Mouse (Mus musculus): ENCODE data around the gene Anks1. TPM values are rescaled to one million over a fixed set of nuclear protein-coding genes. Genes with fewer than 3 reads are reported as not detected.

The Anks1 gene
- total RNA-seq, 1 experiment, result 20.9 TPM

DNA sequence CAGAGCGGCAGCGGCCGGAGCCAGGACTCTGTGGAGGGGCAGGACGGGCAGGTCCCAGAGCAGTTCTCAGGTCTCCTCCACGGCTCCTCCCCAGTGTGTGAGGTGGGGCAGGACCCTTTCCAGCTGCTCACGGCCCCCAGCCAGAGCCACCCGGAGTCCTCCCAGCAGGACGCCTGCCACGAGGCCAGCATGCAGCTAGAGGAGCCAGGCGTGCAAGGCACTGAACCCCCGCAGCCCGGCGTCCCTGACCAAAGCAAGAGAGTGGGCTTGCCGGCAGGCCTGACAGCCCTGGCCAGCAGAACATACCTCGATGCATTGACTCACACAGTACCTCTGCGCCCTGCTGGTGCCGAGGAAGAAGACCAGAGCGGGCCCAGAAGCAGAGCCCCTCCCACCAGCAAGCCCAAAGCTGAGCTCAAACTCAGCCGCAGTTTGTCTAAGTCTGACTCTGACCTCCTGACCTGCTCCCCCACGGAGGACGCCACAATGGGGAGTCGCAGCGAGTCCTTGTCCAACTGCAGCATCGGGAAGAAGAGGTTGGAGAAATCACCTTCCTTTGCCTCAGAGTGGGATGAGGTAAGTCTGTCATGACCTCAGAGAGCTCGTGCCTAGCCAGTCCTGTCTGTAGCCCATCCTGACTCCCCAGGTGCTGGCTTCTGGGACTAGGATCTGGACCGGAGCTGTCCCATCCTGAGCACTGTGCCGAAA is 98.9 kb downstream of the Anks1 start:
- Histone ChIP-seq H3K36me3 (ENCODE audit: control insufficient read depth, insufficient read depth, low read length, poor library complexity, severe bottlenecking) (peaks cover 3% of the 10 kb centered on the region; the same call in 1 of the 2 replicates), H3K9ac (ENCODE audit: insufficient read depth, low read depth, low read length, poor library complexity, severe bottlenecking) (no peak overlapping the region), H3K27ac (ENCODE audit: insufficient read depth, low read depth, low read length, poor library complexity, severe bottlenecking) (no peak overlapping the region), H3K4me1 (ENCODE audit: control insufficient read depth in 2 of 2, insufficient read depth in 2 of 2, low read length in 2 of 2, poor library complexity in 1 of 2) (peaks cover 9 to 15% of the 10 kb centered on the region in 2 experiments), H3K9me3 (ENCODE audit: control insufficient read depth, insufficient read depth, low read depth, low read length) (no peaks in the 10 kb centered on the region), H3K4me3 (ENCODE audit: insufficient read depth in 1 of 2, low read depth in 1 of 2, low read length in 2 of 2, poor library complexity in 1 of 2, severe bottlenecking in 1 of 2) (peak overlapping the region; percentile 4 to 27; a peak in 2 of 4 replicates)
- DNase-seq (ENCODE audit: low read depth, low spot score), result no peak
- in situ Hi-C loops (cut with MboI; ENCODE audit: low sequenced_read_pairs in 2 of 2, unreplicated experiment in 2 of 2), result no loop called here
- TF ChIP-seq ZNF384 (IDR thresholded peaks at IDR 0.05; ENCODE audit: low read depth, low read length), result no peak
- no peak for TF ChIP-seq HCFC1 (IDR thresholded peaks at IDR 0.05; ENCODE audit: borderline replicate concordance, insufficient read depth, low read length)
- TF ChIP-seq MAFK (IDR thresholded peaks at IDR 0.05; ENCODE audit: insufficient read depth, low read depth, low read length), result no peak
- TF ChIP-seq ZC3H11A (IDR thresholded peaks at IDR 0.05; ENCODE audit: borderline replicate concordance, low read depth, low read length), result no peak
- TF ChIP-seq CHD2 (IDR thresholded peaks at IDR 0.05; ENCODE audit: low read depth, low read length), result no peak

DNA sequence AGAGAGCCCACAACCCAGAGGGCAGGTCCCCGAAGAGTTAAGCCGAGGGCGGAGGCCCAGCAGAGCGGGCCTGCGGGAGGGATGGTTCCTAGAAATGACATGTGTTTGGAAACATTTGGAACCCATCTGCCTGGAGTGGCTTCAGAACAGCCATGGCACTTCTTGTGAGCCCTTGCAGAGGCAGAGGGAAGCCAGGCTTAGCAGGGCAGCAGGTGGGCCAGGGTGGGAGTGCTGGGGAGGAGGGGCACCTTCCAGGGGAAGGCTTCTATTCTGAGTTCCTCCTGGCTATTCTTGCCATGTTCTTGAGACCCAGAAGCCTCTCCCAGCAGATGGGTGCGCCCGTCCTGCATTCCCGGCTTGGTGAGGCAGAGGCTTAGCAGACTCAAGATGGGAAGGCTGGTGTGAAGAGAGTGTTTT is 99.5 kb downstream of the Anks1 start:
- H3K36me3 ChIP-seq (ENCODE audit: control insufficient read depth, insufficient read depth, low read length, poor library complexity, severe bottlenecking), result peaks cover 3% of the 10 kb centered on the region; the same call in 1 of the 2 replicates
- in situ Hi-C loops (cut with MboI; ENCODE audit: low sequenced_read_pairs in 2 of 2, unreplicated experiment in 2 of 2), result no loop called here
- no peak overlapping the region for H3K27ac ChIP-seq (ENCODE audit: insufficient read depth, low read depth, low read length, poor library complexity, severe bottlenecking)
- H3K4me3 ChIP-seq (ENCODE audit: insufficient read depth in 1 of 2, low read depth in 1 of 2, low read length in 2 of 2, poor library complexity in 1 of 2, severe bottlenecking in 1 of 2), result peak overlapping the region in 1 of 2 experiments; percentile 27; a peak in 1 of 4 replicates
- H3K9me3 ChIP-seq (ENCODE audit: control insufficient read depth, insufficient read depth, low read depth, low read length), result no peaks in the 10 kb centered on the region
- H3K4me1 ChIP-seq (ENCODE audit: control insufficient read depth in 2 of 2, insufficient read depth in 2 of 2, low read length in 2 of 2, poor library complexity in 1 of 2), result peaks cover 12 to 17% of the 10 kb centered on the region in 2 experiments
- no peak for DNase-seq (ENCODE audit: low read depth, low spot score)
- H3K9ac ChIP-seq (ENCODE audit: insufficient read depth, low read depth, low read length, poor library complexity, severe bottlenecking), result no peak overlapping the region
- TF ChIP-seq ZC3H11A (IDR thresholded peaks at IDR 0.05; ENCODE audit: borderline replicate concordance, low read depth, low read length) (no peak), MAFK (IDR thresholded peaks at IDR 0.05; ENCODE audit: insufficient read depth, low read depth, low read length) (no peak), ZNF384 (IDR thresholded peaks at IDR 0.05; ENCODE audit: low read depth, low read length) (no peak), HCFC1 (IDR thresholded peaks at IDR 0.05; ENCODE audit: borderline replicate concordance, insufficient read depth, low read length) (no peak), CHD2 (IDR thresholded peaks at IDR 0.05; ENCODE audit: low read depth, low read length) (no peak)

DNA sequence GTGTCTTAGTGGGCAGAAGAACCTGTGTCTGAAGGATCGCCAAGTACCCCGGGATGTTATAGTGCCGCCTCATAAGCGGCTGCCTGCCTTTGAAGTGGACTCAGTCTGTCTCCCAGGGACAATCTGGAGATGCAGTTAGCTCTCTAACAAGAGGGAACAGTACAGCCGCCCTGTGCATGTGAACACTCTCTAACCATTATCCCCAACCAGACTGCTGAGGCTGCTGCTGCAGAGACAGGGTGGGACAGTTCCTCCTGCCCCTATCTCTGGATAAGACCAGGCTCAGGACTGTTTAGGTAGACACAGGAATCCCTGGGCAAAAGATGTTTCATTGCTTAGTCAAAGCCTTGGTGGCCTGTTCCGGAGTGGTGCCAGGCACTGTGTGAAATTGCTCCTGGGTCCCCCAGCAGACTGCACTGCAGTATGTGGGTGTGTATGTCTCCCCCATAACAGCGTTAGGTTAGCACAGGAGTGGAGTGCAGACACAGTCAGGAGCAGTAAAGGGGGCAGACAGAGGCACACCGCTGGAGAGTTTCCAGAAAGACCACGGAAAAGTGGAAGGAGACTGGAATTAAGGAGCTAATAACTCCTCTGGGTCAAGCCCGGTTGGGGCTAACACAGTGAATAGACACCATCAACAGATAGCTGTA is 100.1 kb downstream of the Anks1 start:
- no peaks in the 10 kb centered on the region for H3K9me3 ChIP-seq (ENCODE audit: control insufficient read depth, insufficient read depth, low read depth, low read length)
- H3K9ac ChIP-seq (ENCODE audit: insufficient read depth, low read depth, low read length, poor library complexity, severe bottlenecking), result no peak overlapping the region
- no peak overlapping the region for H3K27ac ChIP-seq (ENCODE audit: insufficient read depth, low read depth, low read length, poor library complexity, severe bottlenecking)
- no peak for TF ChIP-seq ZC3H11A (IDR thresholded peaks at IDR 0.05; ENCODE audit: borderline replicate concordance, low read depth, low read length)
- no peak for TF ChIP-seq MAFK (IDR thresholded peaks at IDR 0.05; ENCODE audit: insufficient read depth, low read depth, low read length)
- no peak for TF ChIP-seq CHD2 (IDR thresholded peaks at IDR 0.05; ENCODE audit: low read depth, low read length)
- TF ChIP-seq HCFC1 (IDR thresholded peaks at IDR 0.05; ENCODE audit: borderline replicate concordance, insufficient read depth, low read length), result no peak
- TF ChIP-seq ZNF384 (IDR thresholded peaks at IDR 0.05; ENCODE audit: low read depth, low read length), result no peak
- H3K4me3 ChIP-seq (ENCODE audit: insufficient read depth in 1 of 2, low read depth in 1 of 2, low read length in 2 of 2, poor library complexity in 1 of 2, severe bottlenecking in 1 of 2), result no peak overlapping the region
- no peak for DNase-seq (ENCODE audit: low read depth, low spot score)
- H3K36me3 ChIP-seq (ENCODE audit: control insufficient read depth, insufficient read depth, low read length, poor library complexity, severe bottlenecking), result peaks cover 3% of the 10 kb centered on the region; the same call in 1 of the 2 replicates
- in situ Hi-C loops (cut with MboI; ENCODE audit: low sequenced_read_pairs in 2 of 2, unreplicated experiment in 2 of 2), result no loop called here
- H3K4me1 ChIP-seq (ENCODE audit: control insufficient read depth in 2 of 2, insufficient read depth in 2 of 2, low read length in 2 of 2, poor library complexity in 1 of 2), result peaks cover 14 to 20% of the 10 kb centered on the region in 2 experiments

DNA sequence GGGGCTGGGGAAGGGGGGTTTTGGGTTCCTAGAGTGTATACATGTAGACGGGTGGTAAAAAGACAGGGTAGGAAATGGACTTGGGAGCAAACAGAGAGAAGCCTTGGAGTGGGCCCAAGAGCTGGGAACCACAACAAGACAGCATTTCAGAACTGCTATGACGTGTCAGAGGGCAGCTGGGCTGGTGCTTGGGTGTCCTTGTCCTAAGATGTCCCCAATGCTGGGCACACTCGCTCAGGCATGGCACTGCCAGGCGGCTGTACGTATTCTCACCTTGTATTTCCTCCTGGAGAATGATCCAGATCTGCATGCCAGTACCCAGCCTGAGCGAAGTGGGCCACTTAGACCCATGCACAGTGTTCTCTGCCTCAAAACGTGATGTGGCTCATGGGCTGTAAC is 100.6 kb downstream of the Anks1 start:
- TF ChIP-seq ZC3H11A (IDR thresholded peaks at IDR 0.05; ENCODE audit: borderline replicate concordance, low read depth, low read length), result no peak
- TF ChIP-seq MAFK (IDR thresholded peaks at IDR 0.05; ENCODE audit: insufficient read depth, low read depth, low read length), result no peak
- Histone ChIP-seq H3K4me1 (ENCODE audit: control insufficient read depth in 2 of 2, insufficient read depth in 2 of 2, low read length in 2 of 2, poor library complexity in 1 of 2) (peaks cover 14 to 20% of the 10 kb centered on the region in 2 experiments), H3K4me3 (ENCODE audit: insufficient read depth in 1 of 2, low read depth in 1 of 2, low read length in 2 of 2, poor library complexity in 1 of 2, severe bottlenecking in 1 of 2) (no peak overlapping the region), H3K9ac (ENCODE audit: insufficient read depth, low read depth, low read length, poor library complexity, severe bottlenecking) (no peak overlapping the region), H3K9me3 (ENCODE audit: control insufficient read depth, insufficient read depth, low read depth, low read length) (no peaks in the 10 kb centered on the region), H3K36me3 (ENCODE audit: control insufficient read depth, insufficient read depth, low read length, poor library complexity, severe bottlenecking) (peaks cover 3% of the 10 kb centered on the region; the same call in 1 of the 2 replicates), H3K27ac (ENCODE audit: insufficient read depth, low read depth, low read length, poor library complexity, severe bottlenecking) (no peak overlapping the region)
- no peak for DNase-seq (ENCODE audit: low read depth, low spot score)
- in situ Hi-C loops (cut with MboI; ENCODE audit: low sequenced_read_pairs in 2 of 2, unreplicated experiment in 2 of 2), result no loop called here
